Mouse (Mus musculus) thymus, adult 2 months (tissue): ENCODE data around the gene Prickle1. TPM values are rescaled to one million over a fixed set of nuclear protein-coding genes. Genes with fewer than 3 reads are reported as not detected.

ENCODE experiments used
- DNase-seq: peaks from one replicate; pipeline ENCODE4 v3.0.0; 2021
- H3K27ac ChIP-seq: fragments of 200-500 bp; 2 replicates; pipeline ENCODE4 v1.5.1; 2012; ENCODE audit warnings: low read length, control low read depth; ENCODE audit not compliant: control insufficient read depth, insufficient read depth
- H3K27me3 ChIP-seq: fragments of 200-500 bp; 2 replicates; pipeline ENCODE4 v1.6.1; 2012; ENCODE audit warnings: mild to moderate bottlenecking, low read length, moderate library complexity, mixed read lengths; ENCODE audit not compliant: control insufficient read depth, insufficient read depth
- H3K36me3 ChIP-seq: fragments of 200-500 bp; 2 replicates; pipeline ENCODE4 v1.6.1; 2012; ENCODE audit warnings: mild to moderate bottlenecking, low read length, moderate library complexity; ENCODE audit not compliant: control insufficient read depth, insufficient read depth
- H3K4me1 ChIP-seq: fragments of 200-500 bp; replicated peaks from 2 replicates; pipeline ENCODE4 v1.6.1; 2012; ENCODE audit warnings: low read length; ENCODE audit not compliant: control insufficient read depth, insufficient read depth
- H3K4me3 ChIP-seq: fragments of 200-500 bp; 2 replicates; pipeline ENCODE4 v1.5.1; 2012; ENCODE audit warnings: mild to moderate bottlenecking, low read length, control low read depth, moderate library complexity; ENCODE audit not compliant: control insufficient read depth, insufficient read depth
- CTCF ChIP-seq: fragments of 200-500 bp; IDR thresholded peaks from 2 replicates; pipeline ENCODE4 v1.5.1; 2012; ENCODE audit warnings: mild to moderate bottlenecking, control low read depth, low read length, moderate library complexity, borderline replicate concordance; ENCODE audit not compliant: control insufficient read depth, poor library complexity, insufficient read depth; ENCODE audit errors: extremely low read depth
- POLR2A ChIP-seq: fragments of 200-500 bp; IDR thresholded peaks from 2 replicates; pipeline ENCODE4 v1.6.1; 2012; ENCODE audit warnings: mild to moderate bottlenecking, low read length, control low read depth, moderate library complexity; ENCODE audit not compliant: control insufficient read depth, poor library complexity, insufficient read depth; ENCODE audit errors: extremely low read depth
- WGBS: fragments of 180-500 bp; shearing (Covaris S2); methylation state at CpG from one replicate; pipeline ENCODE4 v1.1.7; 2018; 5-methylcytosine and 5-hydroxymethylcytosine counted together
- polyA plus RNA-seq: library from polyadenylated mRNA; depleted of rRNA; stranded (reverse); fragments of >200 nt; gene quantifications from 2 replicates; pipeline ENCODE4 v1.2.3, GENCODE M21; 2012

The Prickle1 gene
- polyA plus RNA-seq, 1 experiment, result 9.7 TPM

DNA sequence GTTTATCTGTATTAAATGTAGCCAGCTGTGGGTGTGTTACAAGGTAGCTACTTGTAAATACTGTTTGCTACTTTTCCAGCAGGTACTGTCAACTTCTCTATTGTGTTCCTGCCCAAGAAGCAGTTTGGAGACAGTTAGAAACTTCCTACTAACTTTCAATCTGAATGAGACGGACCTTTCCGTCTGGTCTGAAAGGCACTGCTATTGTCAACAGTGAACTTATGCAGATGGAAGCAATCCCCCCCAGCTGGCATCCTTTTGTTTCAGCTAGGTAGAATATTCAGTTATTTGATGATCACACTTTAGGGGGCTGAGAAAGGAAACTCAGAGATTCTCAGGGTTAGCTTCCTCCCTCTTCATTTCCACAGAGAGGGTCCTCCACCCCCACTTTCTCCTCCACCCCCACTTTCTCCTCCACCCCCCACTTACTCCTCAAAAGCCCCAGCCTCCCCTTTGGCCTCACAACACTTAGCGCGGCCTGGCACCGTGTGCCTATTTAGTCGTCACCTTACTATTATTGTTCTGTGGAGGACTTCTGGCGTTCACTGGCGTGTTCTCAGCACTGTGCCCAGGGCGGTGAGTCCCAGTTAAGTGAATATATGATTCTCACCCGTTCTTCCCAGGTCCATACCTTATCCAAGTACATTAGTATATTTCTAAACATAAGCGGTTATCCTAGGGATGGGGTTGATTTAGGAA lies 74.5 kb downstream of the Prickle1 start:
- peaks cover 5% of the 10 kb centered on the region; the same call in 1 of the 2 replicates for H3K4me1 ChIP-seq
- no peak overlapping the region for H3K27ac ChIP-seq
- H3K27me3 ChIP-seq, result no peaks in the 10 kb centered on the region
- WGBS, result 92% methylated on average over 11 of the region's 11 CpGs
- H3K4me3 ChIP-seq, result no peak overlapping the region
- DNase-seq, result no peak
- no peaks in the 10 kb centered on the region for H3K36me3 ChIP-seq
- TF ChIP-seq CTCF, result no peak
- TF ChIP-seq POLR2A, result no peak

GRCm38 (mm10) chr15:93519836-93520826 lies 75.6 kb downstream of the Prickle1 start:
- no peak overlapping the region for H3K4me3 ChIP-seq
- no peak for TF ChIP-seq CTCF
- TF ChIP-seq POLR2A, result no peak
- WGBS, result 37% methylated on average over 17 of the region's 17 CpGs
- peaks cover 5% of the 10 kb centered on the region; the same call in 1 of the 2 replicates for H3K4me1 ChIP-seq
- no peak overlapping the region for H3K27ac ChIP-seq
- H3K27me3 ChIP-seq, result no peaks in the 10 kb centered on the region
- no peaks in the 10 kb centered on the region for H3K36me3 ChIP-seq
- DNase-seq, result no peak

- TF ChIP-seq CTCF, result peak; percentile 92
- TF ChIP-seq POLR2A, result no peak
- no peaks in the 10 kb centered on the region for H3K36me3 ChIP-seq
- WGBS, result under 1% methylated on average over 85 of the region's 85 CpGs
- no peak overlapping the region for H3K27ac ChIP-seq
- peak; percentile 89 for DNase-seq
- no peaks in the 10 kb centered on the region for H3K27me3 ChIP-seq
- H3K4me1 ChIP-seq, result peaks cover 5% of the 10 kb centered on the region; the same call in 1 of the 2 replicates
- peak overlapping the region; percentile 69 for H3K4me3 ChIP-seq
These were observed 76.5 kb downstream of the Prickle1 start for GRCm38 (mm10) chr15:93518941-93519835.

DNA sequence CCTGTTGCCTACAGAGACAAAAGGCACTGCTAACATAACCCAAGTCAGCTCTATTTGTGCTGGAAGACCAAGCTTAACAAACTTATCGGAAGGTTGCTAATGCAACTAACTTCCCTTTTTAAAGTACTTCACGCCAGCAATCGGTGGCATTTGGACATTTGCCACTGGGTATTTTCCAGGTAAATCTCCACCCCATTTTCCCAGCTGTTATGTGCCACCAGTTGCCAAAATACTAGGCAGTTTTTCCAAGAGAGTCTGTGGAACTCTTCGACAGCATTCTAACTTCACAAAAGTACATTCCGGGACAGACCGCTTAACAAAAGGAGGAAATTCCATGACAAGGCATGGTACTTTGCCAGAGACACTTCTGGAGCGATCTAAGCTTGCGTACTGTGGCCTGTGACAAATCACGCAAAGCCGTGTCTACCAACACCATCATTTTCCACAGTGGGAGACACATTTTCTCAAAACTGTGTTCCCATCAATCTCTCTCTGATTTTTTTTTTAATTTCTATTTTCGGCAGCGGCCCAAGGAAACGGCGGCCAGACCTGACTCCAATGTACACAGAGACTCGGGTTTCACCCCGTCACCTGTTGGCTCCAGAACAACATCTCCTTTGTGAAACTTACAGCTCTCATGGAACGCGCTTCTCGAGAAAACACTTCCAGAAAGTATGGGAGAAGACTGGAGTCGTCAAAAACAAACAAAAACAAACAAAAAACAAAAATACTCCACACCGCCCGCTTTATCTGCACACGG lies 77.4 kb downstream of the Prickle1 start:
- H3K4me1 ChIP-seq, result peaks cover 8% of the 10 kb centered on the region
- no peaks in the 10 kb centered on the region for H3K36me3 ChIP-seq
- no peak for TF ChIP-seq CTCF
- no peak for TF ChIP-seq POLR2A
- no peak overlapping the region for H3K27ac ChIP-seq
- no peak for DNase-seq
- H3K4me3 ChIP-seq, result peak overlapping the region; percentile 69
- H3K27me3 ChIP-seq, result no peaks in the 10 kb centered on the region
- WGBS, result 9% methylated on average over 23 of the region's 23 CpGs

DNA sequence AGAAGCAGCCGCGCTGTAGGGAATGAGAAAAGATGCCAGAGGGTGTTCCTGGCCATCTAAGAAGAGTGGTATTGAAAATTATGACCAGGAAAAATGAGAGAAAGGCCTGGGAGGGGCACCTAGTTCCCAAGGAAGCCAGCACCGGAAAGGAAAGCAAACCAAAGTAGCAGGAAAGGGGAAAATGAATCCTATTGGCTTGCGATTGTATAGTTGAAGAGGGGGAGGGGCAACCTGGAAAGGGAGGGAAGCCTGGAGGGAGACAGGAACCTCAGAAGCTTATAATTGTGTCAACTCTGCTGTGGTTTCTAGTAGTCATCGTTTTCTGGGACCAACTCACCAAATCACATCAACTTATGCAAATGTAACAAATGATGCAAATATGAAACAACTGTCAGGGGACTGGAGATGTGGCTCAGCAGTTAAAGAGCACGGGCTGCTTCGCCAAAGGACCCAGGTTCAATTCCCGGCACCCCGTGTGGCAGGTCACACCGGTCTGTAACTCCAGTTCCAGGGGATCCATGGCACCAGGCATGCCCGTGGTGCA lies 78.6 kb downstream of the Prickle1 start:
- Histone ChIP-seq H3K4me1 (peaks cover 8% of the 10 kb centered on the region), H3K27me3 (no peaks in the 10 kb centered on the region), H3K27ac (no peak overlapping the region), H3K4me3 (no peak overlapping the region), H3K36me3 (no peaks in the 10 kb centered on the region)
- TF ChIP-seq CTCF (no peak), POLR2A (no peak)
- 93% methylated on average over 11 of the region's 11 CpGs for WGBS
- no peak for DNase-seq
